Mouse (Mus musculus): ENCODE results near the gene Rab33b. TPM values are rescaled to one million over a fixed set of nuclear protein-coding genes. Genes with fewer than 3 reads are reported as not detected.
"Not testable (repeated sequence)": the region's sequence is repeated elsewhere in the genome, so short reads cannot be mapped to it uniquely, and the experiment has no call there.

Gene Rab33b
- polyA plus RNA-seq (2012; rRNA removed) = 21.0 and 21.7 TPM in 2 replicates

DNA sequence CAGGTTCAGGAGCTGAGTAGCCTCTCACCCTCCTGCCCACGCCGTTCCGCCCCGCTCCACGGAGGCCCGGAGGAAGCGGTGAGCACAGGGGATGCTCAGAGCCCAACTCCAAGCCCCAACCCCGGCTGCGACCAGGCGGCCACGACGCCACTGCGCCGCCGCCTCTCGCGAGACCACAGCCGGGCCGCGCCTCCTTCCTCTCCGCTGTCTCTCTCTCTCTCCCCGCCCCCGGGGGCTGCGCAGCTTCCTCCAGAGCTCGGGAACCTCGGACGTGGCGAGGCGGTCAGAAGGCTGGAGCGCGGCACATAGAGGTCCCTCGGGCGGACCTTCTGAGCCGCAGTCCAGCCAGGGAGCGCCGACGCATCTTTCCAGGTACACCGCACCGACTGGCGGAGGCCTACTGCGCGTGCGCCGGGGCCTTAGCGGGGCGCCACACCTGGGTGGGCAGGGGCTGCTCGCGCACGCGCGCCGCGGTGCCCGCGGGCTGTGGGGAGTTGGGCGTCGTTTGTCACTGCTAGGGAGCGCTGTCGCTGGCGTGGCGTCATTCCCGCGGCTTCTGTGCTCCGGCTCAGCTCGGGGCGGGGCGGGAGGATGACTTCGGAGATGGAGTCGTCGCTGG is at the start of gene Rab33b:
Rab33b (plus strand) TSS at position 180 of the 619 bp plus-strand sequence.
- H3K4me3 ChIP-seq (ENCODE audit: insufficient read depth, low read length) = peak within 1 kb of the TSS; percentile 92
- peak within 1 kb of the TSS; percentile 92 for H3K27ac ChIP-seq (ENCODE audit: insufficient read depth, low read length)
- peaks cover 1% of the 10 kb centered on the region; the same call in 1 of the 2 replicates for H3K4me1 ChIP-seq (ENCODE audit: control insufficient read depth, insufficient read depth, low read length)
- peak; percentile 88 for TF ChIP-seq POLR2A (IDR thresholded peaks at IDR 0.05; ENCODE audit: extremely low read depth, insufficient read depth, low read length)
- TF ChIP-seq CTCF (IDR thresholded peaks at IDR 0.05; ENCODE audit: extremely low read depth, insufficient read depth, low read length) = no peak

DNA sequence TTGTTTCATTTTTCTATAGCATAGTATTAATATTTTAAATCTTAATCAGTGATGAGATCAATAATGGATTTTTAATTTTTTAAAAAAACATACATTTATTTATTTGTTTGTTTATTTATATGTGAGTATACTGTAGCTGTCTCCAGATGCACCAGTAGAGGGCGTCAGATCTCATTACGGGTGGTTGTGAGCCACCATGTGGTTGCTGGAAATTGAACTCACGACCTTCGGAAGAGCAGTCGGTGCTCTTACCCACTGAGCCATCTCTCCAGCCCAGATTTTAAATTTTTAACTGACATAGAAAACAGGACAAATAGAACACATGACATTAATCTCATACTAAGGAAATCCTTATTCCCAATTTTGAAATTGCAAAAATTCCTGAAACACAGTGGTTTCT is 49.4 kb upstream of the Rab33b start:
- not testable (repeated sequence) for H3K4me3 ChIP-seq (ENCODE audit: insufficient read depth, low read length); H3K4me1 ChIP-seq (ENCODE audit: control insufficient read depth, insufficient read depth, low read length); H3K27ac ChIP-seq (ENCODE audit: insufficient read depth, low read length)

DNA sequence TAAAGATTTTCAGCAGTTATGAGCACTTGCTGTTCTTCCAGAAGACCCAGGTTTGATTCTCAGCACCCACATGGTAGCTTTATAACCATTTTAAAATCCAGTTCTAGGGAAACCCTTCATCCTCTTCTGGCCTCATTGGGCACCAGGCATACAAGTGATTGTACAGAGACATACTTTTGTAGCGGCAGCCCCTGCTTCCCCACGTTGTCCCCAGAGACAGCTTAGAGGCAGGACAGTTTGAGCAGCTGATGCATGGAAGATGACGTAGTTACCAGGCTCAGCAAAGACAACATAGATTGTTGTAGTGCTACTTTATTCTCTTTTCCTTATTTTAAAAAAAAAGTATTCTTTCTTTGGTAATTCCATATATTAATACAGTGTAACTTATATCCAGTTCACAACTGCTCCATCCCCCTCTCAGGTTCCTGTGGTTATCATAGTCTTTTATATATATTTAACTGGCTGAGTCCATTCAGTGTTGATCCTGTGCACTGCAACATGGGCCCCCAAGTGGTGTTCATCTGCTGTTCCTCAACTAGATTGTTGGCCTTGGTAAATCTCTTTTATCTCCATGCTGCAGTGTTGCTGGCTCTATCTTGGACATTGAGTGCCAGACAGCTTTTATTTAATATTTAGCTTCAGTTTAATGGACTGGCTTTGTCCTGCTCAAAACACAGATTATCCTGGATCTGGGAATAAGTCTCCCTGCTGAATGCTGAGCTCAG is 48.7 kb upstream of the Rab33b start:
- Histone ChIP-seq H3K4me1 (ENCODE audit: control insufficient read depth, insufficient read depth, low read length) (no peaks in the 10 kb centered on the region; the same call in 1 of the 2 replicates), H3K27ac (ENCODE audit: insufficient read depth, low read length) (no peak overlapping the region)
- TF ChIP-seq POLR2A (IDR thresholded peaks at IDR 0.05; ENCODE audit: extremely low read depth, insufficient read depth, low read length) (no peak), CTCF (IDR thresholded peaks at IDR 0.05; ENCODE audit: extremely low read depth, insufficient read depth, low read length) (no peak)

DNA sequence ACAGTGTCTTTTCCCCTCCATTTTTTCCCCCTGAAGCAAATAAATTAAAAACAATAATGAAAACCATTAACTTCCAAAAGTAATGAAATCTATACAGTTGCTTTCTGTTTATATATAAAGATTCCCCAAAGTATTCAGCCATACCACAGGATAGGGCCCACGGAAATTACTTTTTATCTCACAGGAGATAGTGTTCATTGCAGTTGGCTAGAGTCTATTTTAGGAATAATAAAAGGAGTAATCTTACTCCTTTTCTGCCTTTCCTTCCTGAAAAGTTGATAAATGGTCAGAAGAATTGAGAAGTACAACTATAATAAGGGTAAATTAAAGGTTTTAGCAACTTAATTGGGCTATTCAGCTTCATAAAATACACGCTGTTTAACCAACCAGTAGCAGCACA is 15.2 kb upstream of the Rab33b start:
- no peak overlapping the region for H3K4me3 ChIP-seq (ENCODE audit: insufficient read depth, low read length)
- no peak for TF ChIP-seq POLR2A (IDR thresholded peaks at IDR 0.05; ENCODE audit: extremely low read depth, insufficient read depth, low read length)
- no peak for TF ChIP-seq CTCF (IDR thresholded peaks at IDR 0.05; ENCODE audit: extremely low read depth, insufficient read depth, low read length)
- no peaks in the 10 kb centered on the region for H3K4me1 ChIP-seq (ENCODE audit: control insufficient read depth, insufficient read depth, low read length)
- H3K27ac ChIP-seq (ENCODE audit: insufficient read depth, low read length) = no peak overlapping the region

More for the DNA sequence above, 48.7 kb upstream of the Rab33b start:
- H3K4me3 ChIP-seq (ENCODE audit: insufficient read depth, low read length) = no peak overlapping the region

DNA sequence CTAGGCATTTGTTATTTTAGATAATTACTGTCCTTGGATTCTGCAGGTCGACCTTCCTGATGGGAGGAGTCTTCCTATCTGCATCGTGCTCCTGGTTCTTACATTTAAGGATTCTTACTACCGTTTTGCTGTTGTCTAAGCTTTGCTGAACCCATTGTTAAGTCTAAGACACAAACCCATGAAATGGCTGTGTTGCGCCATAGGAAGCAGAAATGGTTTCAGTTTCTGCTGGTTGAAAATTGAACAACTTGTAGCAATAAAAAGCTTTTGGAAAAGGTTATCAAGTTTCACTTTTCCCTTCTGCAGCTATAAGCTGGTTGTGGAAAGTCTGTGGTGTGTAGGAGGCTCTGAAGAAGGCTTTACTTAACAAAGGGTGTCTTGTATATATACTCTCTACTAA is 8.0 kb upstream of the Rab33b start:
- H3K27ac ChIP-seq (ENCODE audit: insufficient read depth, low read length) = no peak overlapping the region
- no peak overlapping the region for H3K4me3 ChIP-seq (ENCODE audit: insufficient read depth, low read length)
- TF ChIP-seq POLR2A (IDR thresholded peaks at IDR 0.05; ENCODE audit: extremely low read depth, insufficient read depth, low read length) = no peak
- TF ChIP-seq CTCF (IDR thresholded peaks at IDR 0.05; ENCODE audit: extremely low read depth, insufficient read depth, low read length) = no peak
- H3K4me1 ChIP-seq (ENCODE audit: control insufficient read depth, insufficient read depth, low read length) = peaks cover 1% of the 10 kb centered on the region; the same call in 1 of the 2 replicates

DNA sequence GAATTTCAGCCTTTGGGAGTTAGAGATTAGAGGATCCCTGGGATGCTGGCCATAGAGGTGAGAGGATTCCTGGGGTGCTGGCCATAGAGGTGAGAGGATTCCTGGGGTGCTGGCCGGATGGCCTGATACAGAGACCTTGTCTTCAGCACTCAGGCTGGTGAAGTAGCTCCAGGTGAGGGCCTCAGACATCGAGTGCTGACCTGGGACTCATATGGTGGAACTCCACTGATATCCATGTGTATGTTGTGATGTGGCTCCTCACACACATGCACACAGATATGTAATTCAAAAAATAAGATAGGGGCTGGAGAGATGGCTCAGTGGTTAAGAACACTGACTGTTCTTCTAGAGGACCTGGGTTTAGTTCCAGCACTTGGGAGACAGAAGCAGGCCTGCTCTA is 3.8 kb upstream of the Rab33b start:
- no peak overlapping the region for H3K27ac ChIP-seq (ENCODE audit: insufficient read depth, low read length)
- TF ChIP-seq POLR2A (IDR thresholded peaks at IDR 0.05; ENCODE audit: extremely low read depth, insufficient read depth, low read length) (no peak), CTCF (IDR thresholded peaks at IDR 0.05; ENCODE audit: extremely low read depth, insufficient read depth, low read length) (no peak)
- H3K4me1 ChIP-seq (ENCODE audit: control insufficient read depth, insufficient read depth, low read length) = peaks cover 1% of the 10 kb centered on the region; the same call in 1 of the 2 replicates
- no peak overlapping the region for H3K4me3 ChIP-seq (ENCODE audit: insufficient read depth, low read length)

DNA sequence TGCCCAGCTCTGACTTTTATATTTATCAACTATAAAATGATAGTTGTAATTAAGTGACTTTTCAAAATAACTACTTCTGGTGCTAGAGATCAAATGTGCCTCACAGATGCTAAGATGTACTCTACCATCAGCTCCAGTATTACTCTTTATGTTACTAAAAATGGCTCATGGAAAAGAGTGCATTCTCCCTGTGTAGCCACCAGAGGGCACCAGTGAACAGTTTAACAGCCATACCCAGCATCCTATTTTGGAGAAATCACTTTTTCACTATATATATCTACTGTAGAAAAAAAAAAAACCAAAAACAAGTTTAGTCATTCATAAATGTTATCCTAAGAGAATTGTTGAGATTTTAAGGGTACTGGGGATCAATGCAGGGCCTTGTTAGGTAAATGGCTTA is 2.7 kb upstream of the Rab33b start:
- TF ChIP-seq CTCF (IDR thresholded peaks at IDR 0.05; ENCODE audit: extremely low read depth, insufficient read depth, low read length) (peak; percentile 53; the same call in 1 of the 2 replicates), POLR2A (IDR thresholded peaks at IDR 0.05; ENCODE audit: extremely low read depth, insufficient read depth, low read length) (no peak)
- no peak overlapping the region for H3K27ac ChIP-seq (ENCODE audit: insufficient read depth, low read length)
- H3K4me1 ChIP-seq (ENCODE audit: control insufficient read depth, insufficient read depth, low read length) = peaks cover 2% of the 10 kb centered on the region; the same call in 1 of the 2 replicates
- H3K4me3 ChIP-seq (ENCODE audit: insufficient read depth, low read length) = no peak overlapping the region

DNA sequence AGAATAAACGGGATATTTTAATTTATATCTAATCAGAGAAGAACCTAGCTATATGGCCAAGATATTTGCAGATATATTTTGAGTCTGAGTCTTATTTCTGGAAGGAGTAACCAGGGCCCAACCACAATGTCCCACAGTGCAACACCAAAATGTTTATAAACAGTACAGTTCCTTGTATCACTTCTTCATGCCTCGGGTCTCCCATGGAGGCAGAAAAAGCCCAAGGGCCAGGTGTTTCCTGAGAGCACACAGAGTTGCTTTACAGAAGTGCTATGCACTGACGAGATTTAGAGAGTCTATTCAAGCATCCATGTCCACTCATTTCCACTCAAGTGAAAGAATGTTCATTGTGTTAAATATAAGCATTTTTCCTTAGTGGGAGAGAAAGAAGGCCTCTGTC is 1.8 kb upstream of the Rab33b start:
- no peak for TF ChIP-seq POLR2A (IDR thresholded peaks at IDR 0.05; ENCODE audit: extremely low read depth, insufficient read depth, low read length)
- no peak for TF ChIP-seq CTCF (IDR thresholded peaks at IDR 0.05; ENCODE audit: extremely low read depth, insufficient read depth, low read length)
- Histone ChIP-seq H3K4me1 (ENCODE audit: control insufficient read depth, insufficient read depth, low read length) (peaks cover 1% of the 10 kb centered on the region; the same call in 1 of the 2 replicates), H3K27ac (ENCODE audit: insufficient read depth, low read length) (no peak overlapping the region), H3K4me3 (ENCODE audit: insufficient read depth, low read length) (no peak overlapping the region)

DNA sequence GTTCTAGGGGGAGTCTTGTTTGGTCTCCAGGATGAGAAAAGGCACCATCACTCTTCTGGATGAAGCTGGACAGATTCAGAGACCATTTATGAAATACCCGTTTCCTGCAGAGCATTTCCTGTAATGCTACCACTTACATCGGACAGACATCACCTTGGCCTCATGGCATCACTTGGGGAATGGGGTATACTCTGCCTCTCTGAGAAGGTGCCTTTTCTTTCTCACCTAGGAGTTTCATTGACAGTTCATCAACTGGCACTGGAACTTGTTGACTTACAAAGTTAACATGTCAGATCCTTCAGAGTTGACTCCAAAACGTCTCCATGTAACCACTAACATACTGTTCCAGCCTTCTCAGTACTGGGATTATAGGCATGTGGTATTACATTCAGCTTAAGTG is 939 bp upstream of the Rab33b start:
- peaks cover 1% of the 10 kb centered on the region; the same call in 1 of the 2 replicates for H3K4me1 ChIP-seq (ENCODE audit: control insufficient read depth, insufficient read depth, low read length)
- no peak overlapping the region for H3K27ac ChIP-seq (ENCODE audit: insufficient read depth, low read length)
- H3K4me3 ChIP-seq (ENCODE audit: insufficient read depth, low read length) = no peak overlapping the region; the same call in 1 of the 2 replicates
- TF ChIP-seq CTCF (IDR thresholded peaks at IDR 0.05; ENCODE audit: extremely low read depth, insufficient read depth, low read length) = no peak
- TF ChIP-seq POLR2A (IDR thresholded peaks at IDR 0.05; ENCODE audit: extremely low read depth, insufficient read depth, low read length) = no peak

DNA sequence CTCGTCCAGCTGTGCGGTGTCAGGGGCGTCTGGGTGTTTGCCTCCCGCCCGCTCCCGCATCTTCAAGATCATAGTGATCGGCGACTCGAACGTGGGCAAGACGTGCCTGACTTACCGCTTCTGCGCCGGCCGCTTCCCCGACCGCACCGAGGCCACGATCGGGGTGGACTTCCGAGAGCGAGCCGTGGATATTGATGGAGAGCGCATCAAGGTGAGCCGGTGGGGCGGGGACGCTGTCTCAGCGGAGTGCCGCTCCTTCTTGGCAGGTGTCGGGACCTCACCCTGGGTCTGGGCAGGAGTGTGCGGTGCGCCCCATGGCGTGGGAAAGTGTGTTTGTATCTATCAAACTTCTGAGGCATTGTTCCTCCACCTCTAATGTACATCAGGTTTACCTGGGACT is 650 bp downstream of the Rab33b start:
- Histone ChIP-seq H3K27ac (ENCODE audit: insufficient read depth, low read length) (peak overlapping the region; percentile 65), H3K4me3 (ENCODE audit: insufficient read depth, low read length) (peak overlapping the region; percentile 92), H3K4me1 (ENCODE audit: control insufficient read depth, insufficient read depth, low read length) (peaks cover 1% of the 10 kb centered on the region; the same call in 1 of the 2 replicates)
- TF ChIP-seq POLR2A (IDR thresholded peaks at IDR 0.05; ENCODE audit: extremely low read depth, insufficient read depth, low read length) (no peak), CTCF (IDR thresholded peaks at IDR 0.05; ENCODE audit: extremely low read depth, insufficient read depth, low read length) (no peak)
